Mouse (Mus musculus): ENCODE measurements around the gene Rara.
A peak's percentile ranks its signal among the peaks of the same experiment; 100 is the strongest.
"Not testable (repeated sequence)": the region's sequence is repeated elsewhere in the genome, so short reads cannot be mapped to it uniquely, and the experiment has no call there.

Gene Rara

GRCm38 (mm10) chr11:98968716-98969495, 41.3 kb downstream of the Rara start:
- DNase-seq (ENCODE audit: low spot score in 2 of 2), result no peak

GRCm38 (mm10) chr11:98969496-98969927, 41.9 kb downstream of the Rara start:
- DNase-seq (ENCODE audit: low spot score in 2 of 2), result no peak

GRCm38 (mm10) chr11:98970191-98970925, 42.7 kb downstream of the Rara start:
- DNase-seq (ENCODE audit: low spot score in 2 of 2), result no peak

- DNase-seq (ENCODE audit: low spot score in 2 of 2), result peak; percentile 61 to 87
Observed at GRCm38 (mm10) chr11:98971316-98972031, 43.9 kb downstream of the Rara start.

GRCm38 (mm10) chr11:98972215-98972614, 44.6 kb downstream of the Rara start:
- peak; percentile 81 to 90 for DNase-seq (ENCODE audit: low spot score in 2 of 2)

GRCm38 (mm10) chr11:98972801-98973360, 45.3 kb downstream of the Rara start:
- no peak for DNase-seq (ENCODE audit: low spot score in 2 of 2)

GRCm38 (mm10) chr11:98973584-98973983, 46.0 kb downstream of the Rara start:
- no peak for DNase-seq (ENCODE audit: low spot score in 2 of 2)

GRCm38 (mm10) chr11:98974213-98974612, 46.6 kb downstream of the Rara start:
- DNase-seq (ENCODE audit: low spot score in 2 of 2), result no peak

- peak in 1 of 2 experiments; percentile 76 for DNase-seq (ENCODE audit: low spot score in 2 of 2)
Observed at GRCm38 (mm10) chr11:98974871-98975719, 47.5 kb downstream of the Rara start.

- DNase-seq (ENCODE audit: low spot score in 2 of 2), result no peak
Observed at GRCm38 (mm10) chr11:98978526-98979148, 51.0 kb downstream of the Rara start.

GRCm38 (mm10) chr11:98979356-98979755, 51.7 kb downstream of the Rara start:
- DNase-seq (ENCODE audit: low spot score in 2 of 2), result no peak

GRCm38 (mm10) chr11:98981289-98981996, 53.8 kb downstream of the Rara start:
- no peak for DNase-seq (ENCODE audit: low spot score in 2 of 2)

GRCm38 (mm10) chr11:98981997-98982772, 54.6 kb downstream of the Rara start:
- peak in 1 of 2 experiments; percentile 81 for DNase-seq (ENCODE audit: low spot score in 2 of 2)

GRCm38 (mm10) chr11:98982773-98983133, 55.1 kb downstream of the Rara start, which contains the start of gene Gjd3:
TSS of gene Gjd3 (minus strand) at chr11:98983016.
- no peak for DNase-seq (ENCODE audit: low spot score in 2 of 2)

GRCm38 (mm10) chr11:98983551-98983950, 55.9 kb downstream of the Rara start:
- DNase-seq (ENCODE audit: low spot score in 2 of 2), result no peak

GRCm38 (mm10) chr11:98985542-98985941, 57.9 kb downstream of the Rara start:
- no peak for DNase-seq (ENCODE audit: low spot score in 2 of 2)

- DNase-seq (ENCODE audit: low spot score in 2 of 2), result not testable (repeated sequence)
Observed at GRCm38 (mm10) chr11:98988260-98988659, 60.6 kb downstream of the Rara start.

- DNase-seq (ENCODE audit: low spot score in 2 of 2), result no peak
Observed at GRCm38 (mm10) chr11:98990866-98991265, 63.2 kb downstream of the Rara start.

- no peak for DNase-seq (ENCODE audit: low spot score in 2 of 2)
Observed at GRCm38 (mm10) chr11:98995987-98996386, 68.4 kb downstream of the Rara start.
